Mouse (Mus musculus) heart, adult 2 months (tissue): ENCODE data around the gene Gm13287.

ENCODE experiments used
- CTCF ChIP-seq: fragments of 200-600 bp; IDR thresholded peaks from 2 replicates; pipeline ENCODE4 v1.8.1; 2022; ENCODE audit warnings: antibody characterized with exemption, mild to moderate bottlenecking, moderate library complexity
- EP300 ChIP-seq: fragments of 200-500 bp; IDR thresholded peaks from 2 replicates; pipeline ENCODE4 v1.6.1; 2011; ENCODE audit warnings: low read depth, low read length, control low read depth; ENCODE audit not compliant: insufficient read depth
- POLR2A ChIP-seq: fragments of 200-500 bp; IDR thresholded peaks from 2 replicates; pipeline ENCODE4 v1.6.1; 2011; ENCODE audit warnings: mild to moderate bottlenecking, low read depth, low read length, control low read depth; ENCODE audit not compliant: insufficient read depth

- no peak for TF ChIP-seq CTCF
- no peak for TF ChIP-seq EP300
- TF ChIP-seq POLR2A: no peak
Observed at GRCm38 (mm10) chr4:88815928-88816327, 12.9 kb downstream of the Gm13287 start, which contains the start of gene Ifna7.
